Mouse (Mus musculus) skeletal muscle tissue, adult 2 months (tissue): ENCODE measurements around the gene Micall1.

Source experiments
- DNase-seq: peaks from one replicate; pipeline ENCODE4 v3.0.0-alpha.2; 2012; ENCODE audit warnings: low read depth, low spot score

Micall1 gene

GRCm38 (mm10) chr15:79108421-79109320 is at the start of gene Micall1:
Gene Micall1, plus strand, starts transcription at chr15:79108898.
- DNase-seq, result peak; percentile 52

GRCm38 (mm10) chr15:79060887-79061565 is 47.7 kb upstream of the Micall1 start:
- DNase-seq, result no peak

- DNase-seq, result peak; percentile 100
Measured at GRCm38 (mm10) chr15:79062376-79063159, 46.1 kb upstream of the Micall1 start, which contains the start of gene Ankrd54. Gene Ankrd54, minus strand, starts transcription at chr15:79062893.

- no peak for DNase-seq
Measured at GRCm38 (mm10) chr15:79063160-79063740, 45.4 kb upstream of the Micall1 start.

GRCm38 (mm10) chr15:79065086-79065770 is 43.5 kb upstream of the Micall1 start:
- no peak for DNase-seq

- DNase-seq, result no peak
Measured at GRCm38 (mm10) chr15:79066276-79066675, 42.4 kb upstream of the Micall1 start.

- DNase-seq, result no peak
Measured at GRCm38 (mm10) chr15:79067631-79068030, 41.1 kb upstream of the Micall1 start.

GRCm38 (mm10) chr15:79068416-79068815 is 40.3 kb upstream of the Micall1 start:
- DNase-seq, result no peak

- no peak for DNase-seq
Measured at GRCm38 (mm10) chr15:79071117-79072039, 37.3 kb upstream of the Micall1 start.

- no peak for DNase-seq
Measured at GRCm38 (mm10) chr15:79073752-79074151, 34.9 kb upstream of the Micall1 start.

- no peak for DNase-seq
Measured at GRCm38 (mm10) chr15:79074446-79074845, 34.3 kb upstream of the Micall1 start.

- peak; percentile 81 for DNase-seq
Measured at GRCm38 (mm10) chr15:79074913-79075532, 33.7 kb upstream of the Micall1 start, which contains the start of gene Eif3l. Gene Eif3l, plus strand, starts transcription at chr15:79075179.

GRCm38 (mm10) chr15:79075658-79076365 is 32.9 kb upstream of the Micall1 start:
- no peak for DNase-seq

GRCm38 (mm10) chr15:79079567-79079966 is 29.1 kb upstream of the Micall1 start:
- DNase-seq, result no peak

- DNase-seq, result no peak
Measured at GRCm38 (mm10) chr15:79092284-79092683, 16.4 kb upstream of the Micall1 start.

- no peak for DNase-seq
Measured at GRCm38 (mm10) chr15:79093083-79093839, 15.4 kb upstream of the Micall1 start.

- DNase-seq, result no peak
Measured at GRCm38 (mm10) chr15:79095483-79095882, 13.2 kb upstream of the Micall1 start.

GRCm38 (mm10) chr15:79096556-79096955 is 12.1 kb upstream of the Micall1 start:
- DNase-seq, result peak; percentile 40
